Mouse (Mus musculus) olfactory bulb, adult 2 months (tissue): ENCODE data around the gene Acnat1.

Source experiments
- CTCF ChIP-seq: fragments of 200-500 bp; IDR thresholded peaks from 2 replicates; pipeline ENCODE4 v1.5.1; 2012; ENCODE audit warnings: low read depth, mild to moderate bottlenecking, low read length, moderate library complexity; ENCODE audit not compliant: insufficient read depth
- POLR2A ChIP-seq: fragments of 200-500 bp; IDR thresholded peaks from 2 replicates; pipeline ENCODE4 v1.6.1; 2012; ENCODE audit warnings: mild to moderate bottlenecking, low read depth, low read length, moderate library complexity; ENCODE audit not compliant: insufficient read depth

GRCm38 (mm10) chr4:49469435-49470151, 4.1 kb downstream of the Acnat1 start:
- TF ChIP-seq CTCF (no peak), POLR2A (no peak)
